Mouse (Mus musculus) left cerebral cortex, postnatal 10 days (tissue): ENCODE data around the gene Grik3. TPM values are rescaled to one million over a fixed set of nuclear protein-coding genes. Genes with fewer than 3 reads are reported as not detected.

ENCODE experiments used
- DNase-seq, 2 experiments: peaks; one replicate each; pipeline ENCODE4 v3.0.0; 2021 to 2022; ENCODE audit warnings: low spot score in 2 of 2, mixed read lengths in 1 of 2; ENCODE audit errors: extremely low spot score in 1 of 2
- intact Hi-C: fragments of 180-260 bp; cut with DNase I; formaldehyde crosslinking; loops from one replicate; pipeline ENCODE4 v1.15.1; 2025
- total RNA-seq, 2 experiments: library from RNA; stranded (reverse); gene quantifications; 2 replicates each; pipeline ENCODE4 v1.2.3; 2021

Grik3 gene
- total RNA-seq, 2 experiments from 2014 or later, result 56.4 to 56.5 TPM

- intact Hi-C loops, result no loop called here
- no peak for DNase-seq
Observed at GRCm38 (mm10) chr4:125534449-125534848, 43.9 kb downstream of the Grik3 start.

GRCm38 (mm10) chr4:125534991-125535401 lies 44.5 kb downstream of the Grik3 start:
- DNase-seq, result no peak
- intact Hi-C loops, result no loop called here

GRCm38 (mm10) chr4:125535465-125535864 lies 45.0 kb downstream of the Grik3 start:
- no peak for DNase-seq
- intact Hi-C loops, result no loop called here

- no peak for DNase-seq
- intact Hi-C loops, result no loop called here
Observed at GRCm38 (mm10) chr4:125535977-125536376, 45.5 kb downstream of the Grik3 start.

GRCm38 (mm10) chr4:125538301-125538965 lies 47.9 kb downstream of the Grik3 start:
- intact Hi-C loops, result no loop called here
- DNase-seq, result no peak

- DNase-seq, result no peak
- intact Hi-C loops, result no loop called here
Observed at GRCm38 (mm10) chr4:125539617-125540016, 49.1 kb downstream of the Grik3 start.

- intact Hi-C loops, result no loop called here
- no peak for DNase-seq
Observed at GRCm38 (mm10) chr4:125543171-125543570, 52.7 kb downstream of the Grik3 start.

GRCm38 (mm10) chr4:125544947-125545767 lies 54.7 kb downstream of the Grik3 start:
- intact Hi-C loops, result no loop called here

GRCm38 (mm10) chr4:125545768-125546220 lies 55.3 kb downstream of the Grik3 start:
- intact Hi-C loops, result no loop called here
- no peak for DNase-seq

More at GRCm38 (mm10) chr4:125544947-125545767, 54.7 kb downstream of the Grik3 start:
- DNase-seq, result no peak

GRCm38 (mm10) chr4:125548190-125548589 lies 57.7 kb downstream of the Grik3 start:
- intact Hi-C loops, result no loop called here
- DNase-seq, result no peak

- DNase-seq, result no peak
- intact Hi-C loops, result no loop called here
Observed at GRCm38 (mm10) chr4:125553754-125554153, 63.3 kb downstream of the Grik3 start.

- intact Hi-C loops, result no loop called here
- no peak for DNase-seq
Observed at GRCm38 (mm10) chr4:125556405-125557308, 66.2 kb downstream of the Grik3 start.

- DNase-seq, result no peak
- intact Hi-C loops, result no loop called here
Observed at GRCm38 (mm10) chr4:125559564-125559963, 69.1 kb downstream of the Grik3 start.

GRCm38 (mm10) chr4:125560806-125561205 lies 70.3 kb downstream of the Grik3 start:
- intact Hi-C loops, result no loop called here
- no peak for DNase-seq

- DNase-seq, result no peak
- intact Hi-C loops, result no loop called here
Observed at GRCm38 (mm10) chr4:125563579-125563978, 73.1 kb downstream of the Grik3 start.

GRCm38 (mm10) chr4:125564008-125564710 lies 73.7 kb downstream of the Grik3 start:
- DNase-seq, result no peak
- intact Hi-C loops, result no loop called here

GRCm38 (mm10) chr4:125565711-125566439 lies 75.4 kb downstream of the Grik3 start:
- DNase-seq, result no peak
- intact Hi-C loops, result no loop called here

GRCm38 (mm10) chr4:125568210-125568609 lies 77.7 kb downstream of the Grik3 start:
- intact Hi-C loops, result no loop called here
- DNase-seq, result no peak
